Mouse (Mus musculus) heart, embryonic 12.5 days (tissue): ENCODE measurements around the gene Cxcl1. TPM values are rescaled to one million over a fixed set of nuclear protein-coding genes. Genes with fewer than 3 reads are reported as not detected.

ENCODE experiments used
- ATAC-seq: fragments of 200-750 bp; cut with Nextera tagmentation; 2 replicates; pipeline ENCODE4 v1.8.0; 2017; ENCODE audit warnings: moderate TSS enrichment, moderate library complexity; ENCODE audit not compliant: insufficient number of reproducible peaks, low FRiP score
- H3K27ac ChIP-seq: fragments of 300-500 bp; sonication (generic); 2 replicates; pipeline ENCODE4 v1.5.1; 2016; ENCODE audit warnings: mild to moderate bottlenecking, moderate library complexity; ENCODE audit not compliant: poor library complexity, severe bottlenecking
- H3K27me3 ChIP-seq: fragments of 300-500 bp; sonication (generic); replicated peaks from 2 replicates; pipeline ENCODE4 v1.6.1; 2016; ENCODE audit warnings: mild to moderate bottlenecking, moderate library complexity
- H3K36me3 ChIP-seq: fragments of 300-500 bp; sonication (generic); 2 replicates; pipeline ENCODE4 v1.6.1; 2016; ENCODE audit warnings: mild to moderate bottlenecking, moderate library complexity
- H3K4me1 ChIP-seq: fragments of 300-500 bp; sonication (generic); replicated peaks from 2 replicates; pipeline ENCODE4 v1.6.1; 2016; ENCODE audit warnings: mild to moderate bottlenecking
- H3K4me2 ChIP-seq: fragments of 300-500 bp; sonication (generic); 2 replicates; pipeline ENCODE4 v1.6.1; 2016; ENCODE audit warnings: mild to moderate bottlenecking, moderate library complexity
- H3K4me3 ChIP-seq: fragments of 300-500 bp; sonication (generic); 2 replicates; pipeline ENCODE4 v1.5.1; 2016; ENCODE audit warnings: mild to moderate bottlenecking
- H3K9ac ChIP-seq: fragments of 300-500 bp; sonication (generic); 2 replicates; pipeline ENCODE4 v1.6.1; 2016; ENCODE audit warnings: mild to moderate bottlenecking, moderate library complexity
- H3K9me3 ChIP-seq: fragments of 300-500 bp; sonication (generic); replicated peaks from 2 replicates; pipeline ENCODE4 v1.6.1; 2016; ENCODE audit warnings: mild to moderate bottlenecking, moderate library complexity
- WGBS: fragments of 180-500 bp; shearing (Covaris S2); methylation state at CpG from one replicate; pipeline ENCODE4 v1.1.7; 2016; 5-methylcytosine and 5-hydroxymethylcytosine counted together
- polyA plus RNA-seq: library from polyadenylated mRNA; unstranded; fragments of >200 nt; fragmentation: Nextera tagmentation; extraction: Ambion mirVana; gene quantifications from 2 replicates; pipeline ENCODE4 v1.2.1, GENCODE M21; 2016

Cxcl1 gene
- polyA plus RNA-seq, 1 experiment from 2014 or later = not detected

DNA sequence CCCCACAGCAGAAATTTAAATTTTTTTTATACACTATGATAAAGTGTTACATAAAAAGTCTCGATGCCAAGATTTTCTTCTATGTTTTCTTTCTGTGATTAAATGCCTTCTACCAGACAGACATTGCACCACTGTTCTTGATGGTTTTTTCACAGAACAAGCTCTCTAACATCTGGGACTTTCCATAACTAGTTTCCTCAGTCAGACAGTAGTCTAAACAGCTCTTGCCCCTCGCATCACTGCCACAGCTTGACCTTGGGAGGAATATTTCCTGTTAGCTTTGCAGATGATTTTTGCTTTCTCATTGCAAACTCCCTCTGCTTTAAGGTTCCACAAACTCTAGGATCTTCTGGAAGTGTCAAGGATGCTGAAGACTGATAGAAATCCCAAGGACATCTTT is 39.5 kb downstream of the Cxcl1 start:
- peak overlapping the region; percentile 89 for H3K4me3 ChIP-seq
- no peak; the same call in 1 of the 2 replicates for ATAC-seq
- peaks cover 15% of the 10 kb centered on the region for H3K36me3 ChIP-seq
- peaks cover 10% of the 10 kb centered on the region for H3K4me1 ChIP-seq
- H3K27ac ChIP-seq = peak overlapping the region; percentile 96
- H3K4me2 ChIP-seq = peak overlapping the region; percentile 70
- no peaks in the 10 kb centered on the region for H3K27me3 ChIP-seq
- 56% methylated on average over 2 of the region's 2 CpGs for WGBS
- no peaks in the 10 kb centered on the region for H3K9me3 ChIP-seq
- peak overlapping the region; percentile 99 for H3K9ac ChIP-seq

DNA sequence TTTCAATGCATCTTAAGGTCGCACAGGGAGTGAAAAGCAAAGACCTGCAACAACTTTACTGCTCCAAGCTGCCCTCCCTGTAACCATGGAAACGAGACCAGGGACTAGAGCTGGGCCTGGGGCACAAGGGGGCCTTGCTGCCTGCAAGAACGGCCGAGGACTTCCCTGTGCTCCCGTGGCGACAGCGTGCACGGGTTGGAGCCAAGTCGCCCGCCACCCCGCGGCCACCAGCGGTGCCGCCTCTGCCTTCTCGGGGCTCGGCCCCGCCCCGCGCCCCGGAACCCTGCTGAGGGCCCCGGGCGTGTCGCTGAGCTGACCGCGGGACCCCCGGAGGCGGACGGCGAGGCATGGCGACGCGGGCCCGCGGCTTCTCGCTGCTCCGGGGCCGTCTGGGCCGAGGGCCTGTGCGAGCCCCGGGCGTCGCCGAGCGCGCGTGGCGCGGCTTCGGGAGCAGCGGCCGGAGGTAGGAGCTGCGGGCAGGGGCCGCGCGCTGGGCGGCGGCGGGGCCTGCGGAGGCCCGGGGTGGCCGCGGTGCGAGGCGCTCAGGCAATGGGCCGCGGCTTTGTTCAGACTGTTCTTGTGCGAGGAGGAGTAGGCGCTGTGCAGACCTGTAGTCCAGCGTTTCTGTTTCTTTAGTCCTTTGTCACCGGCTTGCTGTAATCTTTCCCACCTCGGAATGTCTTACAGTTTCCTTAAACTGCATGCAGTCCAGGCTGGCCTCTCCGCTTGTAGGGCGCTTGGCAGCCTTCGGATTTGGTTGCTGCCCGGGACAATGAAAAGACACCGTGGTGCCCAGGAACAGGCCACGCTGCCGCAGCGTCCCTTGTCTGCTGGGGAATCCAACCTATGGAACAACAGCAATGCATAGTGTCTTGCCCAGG is 40.2 kb downstream of the Cxcl1 start, which contains the start of gene Mthfd2l:
Gene Mthfd2l, plus strand, starts transcription at position 147 of the 881 bp plus-strand sequence.
- peak; percentile 98 for ATAC-seq
- under 1% methylated on average over 79 of the region's 79 CpGs for WGBS
- no peaks in the 10 kb centered on the region for H3K27me3 ChIP-seq
- H3K9me3 ChIP-seq = no peaks in the 10 kb centered on the region
- H3K4me1 ChIP-seq = peaks cover 10% of the 10 kb centered on the region
- H3K4me2 ChIP-seq = peak within 1 kb of the TSS; percentile 70
- peak within 1 kb of the TSS; percentile 99 for H3K9ac ChIP-seq
- peak within 1 kb of the TSS; percentile 96 for H3K27ac ChIP-seq
- H3K36me3 ChIP-seq = peaks cover 15% of the 10 kb centered on the region
- H3K4me3 ChIP-seq = peak within 1 kb of the TSS; percentile 89

DNA sequence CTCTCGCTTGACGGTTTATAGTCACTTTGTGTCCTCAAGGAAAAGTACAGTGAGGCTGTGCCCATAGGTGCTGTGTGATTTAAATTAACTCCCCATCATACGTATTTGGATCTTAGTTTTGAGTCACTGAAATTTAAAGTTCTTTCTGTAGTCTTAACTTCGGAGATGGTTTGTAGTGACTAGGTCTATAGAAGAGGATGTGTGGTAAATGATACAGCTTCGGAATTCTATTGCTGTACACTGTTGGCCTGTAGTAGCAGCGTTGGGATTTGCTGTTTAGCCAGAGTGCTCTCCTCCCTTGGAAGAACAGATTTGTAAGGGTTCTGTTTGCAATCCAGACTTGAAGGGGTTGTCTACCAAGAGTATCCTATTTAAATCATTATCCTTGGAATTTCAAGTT is 40.9 kb downstream of the Cxcl1 start:
- H3K4me1 ChIP-seq = peaks cover 10% of the 10 kb centered on the region
- peak overlapping the region; percentile 89 for H3K4me3 ChIP-seq
- no peaks in the 10 kb centered on the region for H3K27me3 ChIP-seq
- no peak for ATAC-seq
- H3K9me3 ChIP-seq = no peaks in the 10 kb centered on the region
- peaks cover 15% of the 10 kb centered on the region for H3K36me3 ChIP-seq
- 7% methylated on average over 6 of the region's 6 CpGs for WGBS
- peak overlapping the region; percentile 70 for H3K4me2 ChIP-seq
- peak overlapping the region; percentile 96 for H3K27ac ChIP-seq
- peak overlapping the region; percentile 99 for H3K9ac ChIP-seq

DNA sequence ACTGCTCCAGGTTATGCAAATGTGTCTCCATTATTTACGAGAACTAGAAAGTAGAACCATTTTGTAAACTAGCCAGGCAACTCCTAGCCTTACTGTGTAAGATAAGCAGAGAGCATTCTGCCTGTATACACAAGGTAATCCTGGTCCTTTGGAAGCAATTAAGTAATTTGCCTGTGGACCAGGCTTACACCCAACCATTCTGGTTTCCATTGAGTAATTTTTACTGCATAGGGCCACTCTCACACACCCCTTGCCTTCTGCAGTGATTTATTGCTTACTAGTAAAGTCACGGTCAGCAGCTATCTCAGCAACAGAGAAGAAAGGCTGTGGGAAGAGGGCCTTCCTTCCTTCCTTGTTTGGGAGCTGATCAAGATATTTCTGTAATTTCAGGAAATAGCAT is 45.7 kb downstream of the Cxcl1 start:
- H3K4me2 ChIP-seq = no peak overlapping the region
- H3K4me1 ChIP-seq = peaks cover 6% of the 10 kb centered on the region
- WGBS = 69% methylated on average over 2 of the region's 2 CpGs
- ATAC-seq = no peak
- H3K36me3 ChIP-seq = peaks cover 20% of the 10 kb centered on the region
- H3K27ac ChIP-seq = no peak overlapping the region
- no peak overlapping the region for H3K9ac ChIP-seq
- no peak overlapping the region for H3K4me3 ChIP-seq
- H3K27me3 ChIP-seq = no peaks in the 10 kb centered on the region
- no peaks in the 10 kb centered on the region for H3K9me3 ChIP-seq

Other genes with a start within 250 kb of the Cxcl1 start
- gene Cxcl5, start 131.9 kb upstream of the Cxcl1 start, polyA plus RNA-seq = not detected in 2 replicates
- 13.4 and 20.7 TPM in 2 replicates for gene Ppbp, start 122.7 kb upstream of the Cxcl1 start, polyA plus RNA-seq
- gene Pf4, start 118.8 kb upstream of the Cxcl1 start, polyA plus RNA-seq = 75.1 and 90.7 TPM in 2 replicates
- not detected in 2 replicates for gene Cxcl3, start 105.1 kb upstream of the Cxcl1 start, polyA plus RNA-seq
- not detected in 2 replicates for gene Cxcl15, start 96.7 kb upstream of the Cxcl1 start, polyA plus RNA-seq
- not detected in 2 replicates for gene Cxcl2, start 12.6 kb downstream of the Cxcl1 start, polyA plus RNA-seq
- gene Mthfd2l, start 39.9 kb downstream of the Cxcl1 start, polyA plus RNA-seq = 35.1 and 38.0 TPM in 2 replicates
- gene Epgn, start 136.2 kb downstream of the Cxcl1 start, polyA plus RNA-seq = 0.21 TPM in 1 of 2 replicates, not detected in the other
- 0.13 and 0.17 TPM in 2 replicates for gene Ereg, start 183.4 kb downstream of the Cxcl1 start, polyA plus RNA-seq
- 0.37 and 0.51 TPM in 2 replicates for gene Areg, start 248.4 kb downstream of the Cxcl1 start, polyA plus RNA-seq